Comparison of ENCODE assay signal across 8 mouse cellular contexts in the genomic region with DNA sequence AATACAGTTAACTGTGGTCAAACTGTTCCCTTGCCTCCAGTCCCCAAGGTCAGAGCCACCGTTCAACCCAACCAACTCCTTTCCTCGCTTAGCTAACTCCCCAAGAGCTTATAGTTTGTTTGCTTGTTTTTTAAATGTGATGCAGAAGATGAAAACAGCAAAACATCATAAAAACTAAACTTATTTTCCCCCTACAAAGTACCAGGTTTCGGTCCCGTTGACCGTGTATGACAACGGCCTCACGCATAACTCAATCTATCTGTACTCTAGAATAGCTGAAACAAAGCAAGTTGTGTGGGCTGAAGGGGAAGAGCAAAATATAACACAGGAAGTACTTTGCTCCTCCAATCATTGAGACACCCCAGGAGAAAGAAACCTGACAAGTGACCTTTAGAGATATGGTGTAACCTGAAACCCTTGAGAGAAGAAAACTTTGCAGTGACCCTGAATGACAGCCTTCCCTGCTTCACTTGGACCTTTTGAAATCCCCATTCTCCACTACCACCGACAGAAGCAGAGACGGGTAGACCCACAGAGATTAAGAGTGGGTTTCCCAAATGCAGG. TPM values are rescaled to one million over a fixed set of nuclear protein-coding genes. Genes with fewer than 3 reads are reported as not detected.
DNase-seq lines count a peak whose midpoint lies in the region; ATAC-seq and TF ChIP-seq lines count a peak whose summit lies in the region.

No protein-coding gene starts in this region.

- ATAC-seq in forebrain, embryonic 13.5 days, result no peak
- ATAC-seq in liver, embryonic 16.5 days (ENCODE audit: low read depth), result no peak
- no peak for ATAC-seq in stomach, postnatal 0 days (ENCODE audit: low FRiP score, low TSS enrichment)

- peaks cover 41% of the 10 kb centered on the region for H3K4me1 ChIP-seq in forebrain, embryonic 13.5 days
- H3K4me1 ChIP-seq in liver, embryonic 16.5 days (ENCODE audit: control insufficient read depth, low read depth, low read length), result peaks cover 29% of the 10 kb centered on the region
- H3K4me1 ChIP-seq in stomach, postnatal 0 days (replicated peaks; ENCODE audit: control insufficient read depth, insufficient read depth), result peaks cover 16% of the 10 kb centered on the region

- peak overlapping the region; percentile 94 for H3K9ac ChIP-seq in forebrain, embryonic 13.5 days
- H3K9ac ChIP-seq in liver, embryonic 16.5 days (ENCODE audit: low read depth, low read length), result peak overlapping the region; percentile 80
- H3K9ac ChIP-seq in stomach, postnatal 0 days (ENCODE audit: low read length), result peak overlapping the region; percentile 94

- TF ChIP-seq EP300 in stomach, postnatal 0 days (optimal IDR thresholded peaks at IDR 0.05), result no peak

- DNase-seq in embryo, embryonic 10 days (ENCODE audit: low spot score), result peak; percentile 48
- no peak for DNase-seq in embryo, embryonic 11 days
- DNase-seq in 416B (ENCODE audit: low read depth) (peak; percentile 85), MN1 (ENCODE audit: low spot score) (no peak)
- DNase-seq in stomach, postnatal 0 days (ENCODE audit: low spot score), result no peak
- DNase-seq in right cerebral cortex, postnatal 36 days (ENCODE audit: low spot score in 2 of 2), result no peak

- no peaks in the 10 kb centered on the region for H3K36me3 ChIP-seq in forebrain, embryonic 13.5 days (ENCODE audit: poor library complexity, severe bottlenecking)
- H3K36me3 ChIP-seq in liver, embryonic 16.5 days (ENCODE audit: control insufficient read depth, insufficient read depth), result no peaks in the 10 kb centered on the region
- H3K36me3 ChIP-seq in stomach, postnatal 0 days (ENCODE audit: control insufficient read depth, insufficient read depth, low read length), result no peaks in the 10 kb centered on the region

- TF ChIP-seq CTCF in stomach, postnatal 0 days (IDR thresholded peaks at IDR 0.05; ENCODE audit: low read depth), result no peak

- peak overlapping the region; percentile 79 for H3K27ac ChIP-seq in forebrain, embryonic 13.5 days
- H3K27ac ChIP-seq in liver, embryonic 16.5 days (ENCODE audit: low read length), result peak overlapping the region; percentile 83
- H3K27ac ChIP-seq in stomach, postnatal 0 days (replicated peaks), result peak overlapping the region; percentile 98

- no peaks in the 10 kb centered on the region for H3K9me3 ChIP-seq in forebrain, embryonic 13.5 days (replicated peaks)
- H3K9me3 ChIP-seq in liver, embryonic 16.5 days (replicated peaks; ENCODE audit: control insufficient read depth, low read length), result no peaks in the 10 kb centered on the region
- H3K9me3 ChIP-seq in stomach, postnatal 0 days (ENCODE audit: control insufficient read depth, low read length), result no peaks in the 10 kb centered on the region

- H3K4me2 ChIP-seq in forebrain, embryonic 13.5 days, result peak overlapping the region; percentile 81
- H3K4me2 ChIP-seq in liver, embryonic 16.5 days (ENCODE audit: low read depth, low read length), result peak overlapping the region; percentile 87
- peak overlapping the region; percentile 84 for H3K4me2 ChIP-seq in stomach, postnatal 0 days (replicated peaks; ENCODE audit: low read depth)

- WGBS in forebrain, embryonic 13.5 days, result 26% methylated on average over 9 of the region's 9 CpGs
- 10% methylated on average over 9 of the region's 9 CpGs for WGBS in liver, embryonic 16.5 days (ENCODE audit: insufficient replicate concordance)
- 7% methylated on average over 9 of the region's 9 CpGs for WGBS in stomach, postnatal 0 days

- H3K4me3 ChIP-seq in forebrain, embryonic 13.5 days, result peak overlapping the region; percentile 92
- peak overlapping the region; percentile 80 for H3K4me3 ChIP-seq in liver, embryonic 16.5 days (ENCODE audit: low read depth, low read length)
- H3K4me3 ChIP-seq in stomach, postnatal 0 days (ENCODE audit: low read depth, low read length), result peak overlapping the region; percentile 93

- no peaks in the 10 kb centered on the region for H3K27me3 ChIP-seq in forebrain, embryonic 13.5 days
- H3K27me3 ChIP-seq in liver, embryonic 16.5 days (ENCODE audit: control insufficient read depth, insufficient read depth, low read depth, low read length), result peaks cover 8% of the 10 kb centered on the region
- H3K27me3 ChIP-seq in stomach, postnatal 0 days (ENCODE audit: control insufficient read depth, insufficient read depth, low read length), result no peaks in the 10 kb centered on the region

RNA-seq across cellular contexts. Expression of a gene that starts 1.4 kb away (rescaled TPM):
- 28.4 and 30.5 TPM in 2 replicates for polyA plus RNA-seq in forebrain, embryonic 13.5 days (2015; fragmentation: Nextera tagmentation; extraction: Ambion mirVana)
- polyA plus RNA-seq in liver, embryonic 16.5 days (2015; fragmentation: Nextera tagmentation; extraction: Ambion mirVana), result 6.4 and 10.8 TPM in 2 replicates
- polyA plus RNA-seq in stomach, postnatal 0 days (2015; fragmentation: Nextera tagmentation; extraction: Ambion mirVana), result 34.6 and 35.4 TPM in 2 replicates

RNA-seq across cellular contexts. Expression of a gene that starts 41.9 kb away (rescaled TPM):
- 16.7 and 18.9 TPM in 2 replicates for polyA plus RNA-seq in forebrain, embryonic 13.5 days (2015; fragmentation: Nextera tagmentation; extraction: Ambion mirVana)
- polyA plus RNA-seq in liver, embryonic 16.5 days (2015; fragmentation: Nextera tagmentation; extraction: Ambion mirVana), result 16.3 and 17.3 TPM in 2 replicates
- 1.4 TPM in 2 replicates for polyA plus RNA-seq in stomach, postnatal 0 days (2015; fragmentation: Nextera tagmentation; extraction: Ambion mirVana)

RNA-seq across cellular contexts. Expression of a gene that starts 56.8 kb away (rescaled TPM):
- polyA plus RNA-seq in forebrain, embryonic 13.5 days (2015; fragmentation: Nextera tagmentation; extraction: Ambion mirVana), result 55.0 and 60.6 TPM in 2 replicates
- polyA plus RNA-seq in liver, embryonic 16.5 days (2015; fragmentation: Nextera tagmentation; extraction: Ambion mirVana), result 26.8 and 27.1 TPM in 2 replicates
- 36.3 and 38.8 TPM in 2 replicates for polyA plus RNA-seq in stomach, postnatal 0 days (2015; fragmentation: Nextera tagmentation; extraction: Ambion mirVana)

Comparison
In these comparisons a context has a peak if more than half of its experiments do, and no peak if none do; other contexts are left out.
1. DNase-seq: peak in embryo, embryonic 10 days (single experiment) and 416B (single experiment); none in embryo, embryonic 11 days (single experiment), stomach, postnatal 0 days (single experiment), MN1 (single experiment) and right cerebral cortex, postnatal 36 days (0 of 2).
2. Peak in every context shown above with its lines, with median percentiles within 50 percentile points of each other: H3K27ac ChIP-seq, H3K4me2 ChIP-seq, H3K4me3 ChIP-seq and H3K9ac ChIP-seq.